Mouse (Mus musculus) limb, embryonic 14.5 days (tissue): ENCODE data around the gene Rgs6. TPM values are rescaled to one million over a fixed set of nuclear protein-coding genes. Genes with fewer than 3 reads are reported as not detected.

ENCODE experiments used
- ATAC-seq: fragments of 200-750 bp; cut with Nextera tagmentation; 2 replicates; pipeline ENCODE4 v1.8.0; 2017; ENCODE audit warnings: low read depth, moderate number of reproducible peaks, moderate TSS enrichment; ENCODE audit not compliant: low FRiP score
- DNase-seq: peaks from one replicate; pipeline ENCODE4 v3.0.0-alpha.2; 2015; ENCODE audit warnings: low spot score
- H3K27ac ChIP-seq: fragments of 300-500 bp; sonication (generic); replicated peaks from 2 replicates; pipeline ENCODE4 v1.5.1; 2014; ENCODE audit warnings: low read depth, mild to moderate bottlenecking, low read length, moderate library complexity, mixed read lengths
- H3K27me3 ChIP-seq: fragments of 300-500 bp; sonication (generic); 2 replicates; pipeline ENCODE4 v1.6.1; 2014; ENCODE audit warnings: low read length, mixed read lengths; ENCODE audit not compliant: control insufficient read depth, insufficient read depth
- H3K36me3 ChIP-seq: fragments of 300-500 bp; sonication (generic); 2 replicates; pipeline ENCODE4 v1.6.1; 2014; ENCODE audit warnings: mild to moderate bottlenecking, low read length, moderate library complexity, mixed read lengths; ENCODE audit not compliant: control insufficient read depth, insufficient read depth
- H3K4me1 ChIP-seq: fragments of 300-500 bp; sonication (generic); 2 replicates; pipeline ENCODE4 v1.6.1; 2014; ENCODE audit warnings: antibody characterized with exemption, low read length, mixed read lengths; ENCODE audit not compliant: control insufficient read depth, insufficient read depth
- H3K4me2 ChIP-seq: fragments of 300-500 bp; sonication (generic); replicated peaks from 2 replicates; pipeline ENCODE4 v1.6.1; 2014; ENCODE audit warnings: low read depth, mild to moderate bottlenecking, low read length, moderate library complexity; ENCODE audit not compliant: severe bottlenecking
- H3K4me3 ChIP-seq: fragments of 300-500 bp; sonication (generic); replicated peaks from 2 replicates; pipeline ENCODE4 v1.5.1; 2014; ENCODE audit warnings: low read length
- H3K9ac ChIP-seq: fragments of 300-500 bp; sonication (generic); 2 replicates; pipeline ENCODE4 v1.6.1; 2014; ENCODE audit warnings: mild to moderate bottlenecking, low read depth, low read length, moderate library complexity; ENCODE audit not compliant: severe bottlenecking
- H3K9me3 ChIP-seq: fragments of 300-500 bp; sonication (generic); 2 replicates; pipeline ENCODE4 v1.6.1; 2016; ENCODE audit warnings: low read length; ENCODE audit not compliant: control insufficient read depth
- POLR2A ChIP-seq: fragments of 200-500 bp; IDR thresholded peaks from 2 replicates; pipeline ENCODE4 v1.8.0; 2012; ENCODE audit warnings: inconsistent platforms, mild to moderate bottlenecking, moderate library complexity, borderline replicate concordance; ENCODE audit not compliant: insufficient read depth, insufficient read length; ENCODE audit errors: extremely low read depth
- WGBS: fragments of 180-500 bp; shearing (Covaris S2); extraction: QIAGEN DNeasy Blood & Tissue Kit; methylation state at CpG from one replicate; pipeline ENCODE4 v1.1.7; 2014; 5-methylcytosine and 5-hydroxymethylcytosine counted together
- polyA plus RNA-seq, 2 experiments: library from polyadenylated mRNA; depleted of rRNA in 1 of 2; stranded (reverse) in 1 of 2; unstranded in 1 of 2; fragments of >200 nt; fragmentation: Nextera tagmentation in 1 of 2; extraction: Ambion mirVana in 1 of 2; gene quantifications; 2 replicates each; pipeline versions ENCODE4 v1.2.1 to v1.2.3; 2012 to 2014

Gene Rgs6
- polyA plus RNA-seq, 2 experiments, result 1.2 to 1.5 TPM

GRCm38 (mm10) chr12:82971176-82971575 is 383.1 kb downstream of the Rgs6 start:
- H3K27me3 ChIP-seq, result no peaks in the 10 kb centered on the region
- no peaks in the 10 kb centered on the region for H3K9me3 ChIP-seq
- no peak overlapping the region for H3K27ac ChIP-seq
- TF ChIP-seq POLR2A, result no peak
- no peaks in the 10 kb centered on the region for H3K36me3 ChIP-seq
- no peak for ATAC-seq
- H3K4me1 ChIP-seq, result no peaks in the 10 kb centered on the region
- no peak overlapping the region for H3K4me3 ChIP-seq
- no peak for DNase-seq
- 14% methylated on average over 1 of the region's 1 CpGs for WGBS
- no peak overlapping the region for H3K4me2 ChIP-seq
- no peak overlapping the region for H3K9ac ChIP-seq

- no peak for TF ChIP-seq POLR2A
- no peaks in the 10 kb centered on the region for H3K4me1 ChIP-seq
- no peaks in the 10 kb centered on the region for H3K9me3 ChIP-seq
- ATAC-seq, result no peak
- H3K27ac ChIP-seq, result no peak overlapping the region
- H3K27me3 ChIP-seq, result no peaks in the 10 kb centered on the region
- H3K4me2 ChIP-seq, result no peak overlapping the region
- DNase-seq, result no peak
- no peak overlapping the region for H3K9ac ChIP-seq
- H3K36me3 ChIP-seq, result no peaks in the 10 kb centered on the region
- no peak overlapping the region for H3K4me3 ChIP-seq
These were observed 384.6 kb downstream of the Rgs6 start for GRCm38 (mm10) chr12:82972661-82973060.

GRCm38 (mm10) chr12:82973771-82974170 is 385.7 kb downstream of the Rgs6 start:
- H3K4me2 ChIP-seq, result no peak overlapping the region
- no peak overlapping the region for H3K27ac ChIP-seq
- no peaks in the 10 kb centered on the region for H3K9me3 ChIP-seq
- no peak for ATAC-seq
- H3K4me3 ChIP-seq, result no peak overlapping the region
- no peak for DNase-seq
- H3K4me1 ChIP-seq, result no peaks in the 10 kb centered on the region
- no peaks in the 10 kb centered on the region for H3K27me3 ChIP-seq
- WGBS, result 98% methylated on average over 3 of the region's 3 CpGs
- H3K9ac ChIP-seq, result no peak overlapping the region
- no peaks in the 10 kb centered on the region for H3K36me3 ChIP-seq
- no peak for TF ChIP-seq POLR2A

- Histone ChIP-seq H3K4me3 (no peak overlapping the region), H3K9ac (no peak overlapping the region), H3K27ac (no peak overlapping the region), H3K27me3 (no peaks in the 10 kb centered on the region), H3K36me3 (no peaks in the 10 kb centered on the region), H3K9me3 (no peaks in the 10 kb centered on the region), H3K4me1 (no peaks in the 10 kb centered on the region), H3K4me2 (no peak overlapping the region)
- no peak for TF ChIP-seq POLR2A
- DNase-seq, result no peak
- ATAC-seq, result no peak
- 83% methylated on average over 3 of the region's 3 CpGs for WGBS
These were observed 390.2 kb downstream of the Rgs6 start for GRCm38 (mm10) chr12:82978275-82978674.

GRCm38 (mm10) chr12:82982716-82983115 is 394.6 kb downstream of the Rgs6 start:
- H3K9ac ChIP-seq, result no peak overlapping the region
- TF ChIP-seq POLR2A, result no peak
- H3K4me1 ChIP-seq, result no peaks in the 10 kb centered on the region
- no peak overlapping the region for H3K27ac ChIP-seq
- H3K4me2 ChIP-seq, result no peak overlapping the region
- ATAC-seq, result no peak
- WGBS, result 89% methylated on average over 4 of the region's 4 CpGs
- DNase-seq, result no peak
- no peaks in the 10 kb centered on the region for H3K9me3 ChIP-seq
- H3K27me3 ChIP-seq, result no peaks in the 10 kb centered on the region
- H3K4me3 ChIP-seq, result no peak overlapping the region
- H3K36me3 ChIP-seq, result no peaks in the 10 kb centered on the region

- DNase-seq (no peak), ATAC-seq (no peak)
- Histone ChIP-seq H3K4me2 (no peak overlapping the region), H3K9ac (no peak overlapping the region), H3K36me3 (no peaks in the 10 kb centered on the region), H3K27me3 (no peaks in the 10 kb centered on the region), H3K27ac (no peak overlapping the region), H3K4me3 (no peak overlapping the region), H3K4me1 (no peaks in the 10 kb centered on the region), H3K9me3 (no peaks in the 10 kb centered on the region)
- 40% methylated on average over 8 of the region's 8 CpGs for WGBS
- no peak for TF ChIP-seq POLR2A
These were observed 397.2 kb downstream of the Rgs6 start for GRCm38 (mm10) chr12:82985300-82985699.
